Comparison of ENCODE assay signal across 24 mouse cellular contexts in genomic region chr3:109918996-109919395, GRCm38 (mm10).
A peak's percentile ranks its signal among the peaks of the same experiment; 100 is the strongest.
DNase-seq lines count a peak whose midpoint lies in the region; ATAC-seq lines count a peak whose summit lies in the region.
"Had no signal": no experiment of that assay in that cellular context is flagged by ENCODE, and none has a peak within 500 bp of the region (broad histone marks: within the 10 kb centered on the region; RNA-seq: fewer than 3 reads in every experiment).

No protein-coding gene starts in this region.

- H3K4me1 ChIP-seq in forebrain, embryonic 12.5 days: peaks cover 13% of the 10 kb centered on the region
- H3K4me1 ChIP-seq in forebrain, embryonic 11.5 days (replicated peaks; ENCODE audit: control insufficient read depth, insufficient read depth, low read length): no peaks in the 10 kb centered on the region; the same call in 1 of the 2 replicates
- H3K4me1 ChIP-seq in midbrain, embryonic 13.5 days (replicated peaks): peaks cover 10% of the 10 kb centered on the region
- peaks cover 17% of the 10 kb centered on the region for H3K4me1 ChIP-seq in midbrain, embryonic 10.5 days
- peaks cover 16% of the 10 kb centered on the region for H3K4me1 ChIP-seq in neural tube, embryonic 15.5 days
- H3K4me1 ChIP-seq: heart, embryonic 15.5 days; lung, embryonic 15.5 days had no signal

- H3K4me2 ChIP-seq in forebrain, embryonic 12.5 days: no peak overlapping the region
- no peak overlapping the region for H3K4me2 ChIP-seq in forebrain, embryonic 11.5 days (ENCODE audit: low read depth, low read length, severe bottlenecking)
- no peak overlapping the region for H3K4me2 ChIP-seq in midbrain, embryonic 13.5 days (replicated peaks)
- 0 out of 2 replicates have a peak overlapping the region, but pooled peaks have one; percentile 2 for H3K4me2 ChIP-seq in neural tube, embryonic 15.5 days
- H3K4me2 ChIP-seq: heart, embryonic 15.5 days; lung, embryonic 15.5 days; neural tube, embryonic 13.5 days had no signal

- no peaks in the 10 kb centered on the region for H3K36me3 ChIP-seq in forebrain, embryonic 12.5 days (replicated peaks)
- no peaks in the 10 kb centered on the region for H3K36me3 ChIP-seq in forebrain, embryonic 11.5 days (ENCODE audit: control insufficient read depth, insufficient read depth, low read length)
- H3K36me3 ChIP-seq in midbrain, embryonic 13.5 days: no peaks in the 10 kb centered on the region
- H3K36me3 ChIP-seq in midbrain, embryonic 10.5 days: no peaks in the 10 kb centered on the region
- H3K36me3 ChIP-seq in neural tube, embryonic 15.5 days: no peaks in the 10 kb centered on the region
- H3K36me3 ChIP-seq: heart, embryonic 15.5 days; lung, embryonic 15.5 days; neural tube, embryonic 13.5 days had no signal

- 70% methylated on average over 3 of the region's 3 CpGs for WGBS in forebrain, embryonic 12.5 days
- WGBS in forebrain, embryonic 11.5 days: 74% methylated on average over 3 of the region's 3 CpGs
- 77% methylated on average over 3 of the region's 3 CpGs for WGBS in midbrain, embryonic 13.5 days
- 77% methylated on average over 3 of the region's 3 CpGs for WGBS in midbrain, embryonic 10.5 days
- WGBS in neural tube, embryonic 15.5 days: 45% methylated on average over 3 of the region's 3 CpGs

- peaks cover 5% of the 10 kb centered on the region; the same call in 1 of the 2 replicates for H3K27me3 ChIP-seq in forebrain, embryonic 12.5 days
- H3K27me3 ChIP-seq in forebrain, embryonic 11.5 days (ENCODE audit: control insufficient read depth, insufficient read depth, low read length): no peaks in the 10 kb centered on the region
- H3K27me3 ChIP-seq in midbrain, embryonic 13.5 days: no peaks in the 10 kb centered on the region
- peaks cover 4% of the 10 kb centered on the region; the same call in 1 of the 2 replicates for H3K27me3 ChIP-seq in midbrain, embryonic 10.5 days (ENCODE audit: low read depth, poor library complexity, severe bottlenecking)
- H3K27me3 ChIP-seq in neural tube, embryonic 15.5 days (replicated peaks): no peaks in the 10 kb centered on the region; the same call in 1 of the 2 replicates
- H3K27me3 ChIP-seq: lung, embryonic 15.5 days; neural tube, embryonic 13.5 days; Patski had no signal

- H3K9me3 ChIP-seq in forebrain, embryonic 12.5 days: no peaks in the 10 kb centered on the region
- H3K9me3 ChIP-seq in forebrain, embryonic 11.5 days (ENCODE audit: control insufficient read depth, low read length): no peaks in the 10 kb centered on the region
- no peaks in the 10 kb centered on the region for H3K9me3 ChIP-seq in midbrain, embryonic 13.5 days
- no peaks in the 10 kb centered on the region for H3K9me3 ChIP-seq in midbrain, embryonic 10.5 days (replicated peaks)
- H3K9me3 ChIP-seq in neural tube, embryonic 15.5 days (replicated peaks): no peaks in the 10 kb centered on the region
- H3K9me3 ChIP-seq: heart, embryonic 15.5 days; lung, embryonic 15.5 days; neural tube, embryonic 13.5 days had no signal

- ATAC-seq in forebrain, embryonic 12.5 days (ENCODE audit: low FRiP score): peak; percentile 30; the same call in 1 of the 2 replicates
- ATAC-seq in forebrain, embryonic 11.5 days (replicated peaks; ENCODE audit: low FRiP score): no peak
- ATAC-seq in midbrain, embryonic 13.5 days: no peak
- no peak for ATAC-seq in neural tube, embryonic 15.5 days (ENCODE audit: low FRiP score)
- ATAC-seq: activated CD4-positive, CD25-positive, alpha-beta regulatory T cell, adult 4 months; CD4-positive, CD25-positive, alpha-beta regulatory T cell, adult 4 months had no signal

- H3K27ac ChIP-seq in forebrain, embryonic 12.5 days: no peak overlapping the region
- no peak overlapping the region for H3K27ac ChIP-seq in forebrain, embryonic 11.5 days (ENCODE audit: low read depth, low read length)
- H3K27ac ChIP-seq in midbrain, embryonic 13.5 days: peak overlapping the region; percentile 2; the same call in 1 of the 2 replicates
- H3K27ac ChIP-seq in midbrain, embryonic 10.5 days (replicated peaks): no peak overlapping the region
- no peak overlapping the region for H3K27ac ChIP-seq in neural tube, embryonic 15.5 days (replicated peaks)
- H3K27ac ChIP-seq: heart, embryonic 15.5 days; liver, embryonic 14.5 days; lung, embryonic 15.5 days; macrophage; neural tube, embryonic 13.5 days had no signal

- DNase-seq in forebrain, embryonic 11.5 days (ENCODE audit: low spot score): no peak
- DNase-seq in midbrain, embryonic 10.5 days (ENCODE audit: low spot score): no peak
- DNase-seq in layer of hippocampus, adult 18-20 months (ENCODE audit: low spot score in 2 of 2): peak; percentile 64 to 80
- DNase-seq in adrenal gland, adult (ENCODE audit: inconsistent age in 2 of 2, low spot score in 1 of 2): no peak
- DNase-seq in frontal cortex, postnatal 10 days (ENCODE audit: low spot score in 2 of 2): no peak
- DNase-seq: adrenal gland, postnatal 25 days; cerebellum, adult 2 months; gastrocnemius, postnatal 25 days; heart, postnatal 4 days; kidney, adult 18-20 months; kidney, postnatal 14 days; spleen, adult 18-20 months; thymus, postnatal 36 days had no signal

- H3K4me3 ChIP-seq in forebrain, embryonic 12.5 days (replicated peaks): no peak overlapping the region
- H3K4me3 ChIP-seq in forebrain, embryonic 11.5 days (ENCODE audit: low read depth, low read length): no peak overlapping the region
- no peak overlapping the region for H3K4me3 ChIP-seq in midbrain, embryonic 13.5 days (replicated peaks)
- no peak overlapping the region for H3K4me3 ChIP-seq in midbrain, embryonic 10.5 days
- H3K4me3 ChIP-seq in neural tube, embryonic 15.5 days (replicated peaks): no peak overlapping the region
- H3K4me3 ChIP-seq: heart, embryonic 15.5 days; lung, embryonic 15.5 days; neural tube, embryonic 13.5 days had no signal

- H3K9ac ChIP-seq in forebrain, embryonic 12.5 days: no peak overlapping the region
- H3K9ac ChIP-seq in forebrain, embryonic 11.5 days (ENCODE audit: low read length): no peak overlapping the region
- H3K9ac ChIP-seq in midbrain, embryonic 13.5 days (replicated peaks): no peak overlapping the region
- H3K9ac ChIP-seq in neural tube, embryonic 15.5 days (replicated peaks): no peak overlapping the region
- H3K9ac ChIP-seq: heart, embryonic 15.5 days; liver, embryonic 14.5 days; lung, embryonic 15.5 days; neural tube, embryonic 13.5 days had no signal

Comparison
In these comparisons a context has a peak if more than half of its experiments do, and no peak if none do; other contexts are left out.
1. DNase-seq: peak in layer of hippocampus, adult 18-20 months (2 of 2); none in forebrain, embryonic 11.5 days (single experiment), midbrain, embryonic 10.5 days (single experiment), adrenal gland, adult (0 of 2) and frontal cortex, postnatal 10 days (0 of 2).